Mouse (Mus musculus): Measurements from ENCODE around the gene Cnga1.

The Cnga1 gene

GRCm38 (mm10) chr5:72556245-72556644 lies 87.8 kb downstream of the Cnga1 start:
- no peak for DNase-seq (ENCODE audit: extremely low spot score, low spot score)

Measured in neural tube, embryonic 10.5 days (tissue).